Mouse (Mus musculus): ENCODE data around the gene Wnt3. TPM values are rescaled to one million over a fixed set of nuclear protein-coding genes. Genes with fewer than 3 reads are reported as not detected.

Gene Wnt3
- polyA plus RNA-seq, 1 experiment: not detected

DNA sequence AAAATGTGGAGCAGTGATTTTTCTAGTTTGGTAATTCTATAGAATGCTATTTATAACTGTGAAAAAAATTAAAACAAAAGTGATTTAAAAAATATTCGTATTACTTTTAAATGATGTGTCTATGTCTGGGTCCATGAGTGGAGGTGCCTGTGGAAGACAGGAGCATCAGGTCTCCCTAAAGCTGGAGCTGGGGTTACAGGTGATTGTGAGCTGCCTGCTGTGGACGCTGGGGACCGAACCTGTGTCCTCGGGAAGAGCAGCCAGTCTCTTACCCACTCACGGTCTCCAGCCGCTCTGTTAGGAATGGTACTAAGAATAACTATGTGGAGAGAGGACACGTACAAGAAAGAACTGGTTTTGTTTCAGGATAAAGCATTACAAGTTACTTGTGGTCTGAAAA lies 82.7 kb downstream of the Wnt3 start:
- H3K9me3 ChIP-seq: no peaks in the 10 kb centered on the region
- H3K4me1 ChIP-seq: peaks cover 31% of the 10 kb centered on the region
- peaks cover 99% of the 10 kb centered on the region for H3K36me3 ChIP-seq (replicated peaks; ENCODE audit: low read length)
- H3K4me3 ChIP-seq (replicated peaks): no peak overlapping the region
- TF ChIP-seq FLI1 (IDR thresholded peaks at IDR 0.05; ENCODE audit: low read length) (no peak), GATA1 (IDR thresholded peaks at IDR 0.05; ENCODE audit: borderline replicate concordance, low read length) (no peak)
- H3K27me3 ChIP-seq (replicated peaks): no peaks in the 10 kb centered on the region

DNA sequence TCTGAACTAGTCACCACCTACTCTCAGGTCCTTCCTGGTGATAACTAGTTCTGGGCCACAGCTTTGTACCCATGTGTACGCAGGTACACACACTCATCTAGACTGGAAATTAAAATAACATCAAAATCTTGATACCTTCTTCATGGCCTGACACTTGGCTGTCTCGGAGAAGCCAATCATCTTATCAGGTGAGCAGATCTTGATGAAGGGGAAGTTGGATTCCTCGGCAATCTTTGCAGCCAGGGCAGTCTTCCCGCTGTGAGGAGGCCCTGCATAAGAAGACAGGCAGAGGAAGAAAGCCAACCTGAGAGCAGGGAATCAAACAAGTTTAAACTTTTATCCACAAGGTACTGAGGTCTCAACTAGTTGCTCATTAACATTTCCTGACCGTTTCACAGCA lies 84.8 kb downstream of the Wnt3 start:
- H3K9me3 ChIP-seq: no peaks in the 10 kb centered on the region
- H3K36me3 ChIP-seq (replicated peaks; ENCODE audit: low read length): peaks cover 97% of the 10 kb centered on the region

DNA sequence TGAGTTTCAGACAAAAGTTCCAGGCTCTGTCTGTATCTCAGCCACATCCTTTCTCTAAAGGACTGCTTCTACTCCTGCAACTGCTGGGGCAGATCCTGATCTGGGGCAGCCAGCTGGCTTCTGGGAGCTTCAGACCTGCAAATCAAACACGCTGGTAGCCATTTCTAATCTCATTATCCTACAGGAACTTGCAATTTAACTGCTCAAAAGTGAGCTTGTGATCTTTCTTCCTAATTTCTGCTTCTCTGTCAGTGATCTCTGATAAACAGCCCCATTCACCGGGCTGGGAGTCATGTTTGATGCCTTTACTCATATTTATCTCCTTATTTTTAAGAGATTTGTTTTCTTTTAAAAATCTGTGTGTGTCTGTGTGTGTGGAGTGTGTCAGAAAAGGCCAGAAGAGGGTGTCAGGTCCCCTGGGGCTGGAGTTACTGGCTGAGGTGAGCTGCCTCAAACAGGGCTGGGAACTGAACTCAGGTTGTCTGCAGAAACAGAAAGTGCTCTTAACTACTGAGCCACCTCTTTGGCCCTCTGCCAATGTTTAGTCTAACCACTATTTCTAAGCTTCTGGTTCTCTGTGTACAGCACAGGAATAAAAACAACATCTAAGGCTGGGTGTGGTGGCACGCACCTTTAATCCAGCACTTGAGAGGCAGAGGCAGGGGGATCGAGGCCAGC lies 86.1 kb downstream of the Wnt3 start:
- Histone ChIP-seq H3K4me1 (0 out of 2 replicates have a peak, but pooled peaks cover 3% of the 10 kb centered on the region), H3K36me3 (replicated peaks; ENCODE audit: low read length) (peaks cover 97% of the 10 kb centered on the region), H3K9me3 (no peaks in the 10 kb centered on the region), H3K27me3 (replicated peaks) (no peaks in the 10 kb centered on the region), H3K4me3 (replicated peaks) (no peak overlapping the region)
- no peak for TF ChIP-seq GATA1 (IDR thresholded peaks at IDR 0.05; ENCODE audit: borderline replicate concordance, low read length)
- no peak for TF ChIP-seq FLI1 (IDR thresholded peaks at IDR 0.05; ENCODE audit: low read length)

More for the DNA sequence above, 84.8 kb downstream of the Wnt3 start:
- Histone ChIP-seq H3K4me3 (replicated peaks) (no peak overlapping the region), H3K27me3 (replicated peaks) (no peaks in the 10 kb centered on the region), H3K4me1 (peaks cover 11% of the 10 kb centered on the region)
- TF ChIP-seq FLI1 (IDR thresholded peaks at IDR 0.05; ENCODE audit: low read length): no peak
- no peak for TF ChIP-seq GATA1 (IDR thresholded peaks at IDR 0.05; ENCODE audit: borderline replicate concordance, low read length)

DNA sequence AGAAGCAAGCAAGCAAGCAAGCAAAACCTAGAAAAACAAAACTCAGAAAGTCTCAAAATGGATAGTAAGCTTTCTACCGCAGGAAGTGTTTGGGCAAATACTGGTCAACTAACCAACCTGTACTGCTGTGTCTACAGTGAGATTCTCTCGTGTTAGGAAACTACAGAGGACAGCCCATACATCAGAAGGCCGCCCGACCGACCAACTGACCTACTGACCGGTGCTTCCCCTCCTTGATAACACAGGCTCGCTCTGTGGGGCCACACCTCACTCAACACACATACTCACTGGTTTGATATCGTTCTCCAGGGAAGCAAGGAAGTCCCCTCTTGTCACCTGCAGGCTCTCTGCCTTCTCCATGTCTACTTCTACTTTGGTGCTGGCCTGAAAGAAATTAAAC lies 89.0 kb downstream of the Wnt3 start:
- no peak overlapping the region for H3K4me3 ChIP-seq (replicated peaks)
- H3K9me3 ChIP-seq: no peaks in the 10 kb centered on the region
- H3K36me3 ChIP-seq (replicated peaks; ENCODE audit: low read length): peaks cover 93% of the 10 kb centered on the region
- no peaks in the 10 kb centered on the region for H3K27me3 ChIP-seq (replicated peaks)
- peaks cover 9% of the 10 kb centered on the region for H3K4me1 ChIP-seq
- no peak for TF ChIP-seq FLI1 (IDR thresholded peaks at IDR 0.05; ENCODE audit: low read length)
- no peak for TF ChIP-seq GATA1 (IDR thresholded peaks at IDR 0.05; ENCODE audit: borderline replicate concordance, low read length)

DNA sequence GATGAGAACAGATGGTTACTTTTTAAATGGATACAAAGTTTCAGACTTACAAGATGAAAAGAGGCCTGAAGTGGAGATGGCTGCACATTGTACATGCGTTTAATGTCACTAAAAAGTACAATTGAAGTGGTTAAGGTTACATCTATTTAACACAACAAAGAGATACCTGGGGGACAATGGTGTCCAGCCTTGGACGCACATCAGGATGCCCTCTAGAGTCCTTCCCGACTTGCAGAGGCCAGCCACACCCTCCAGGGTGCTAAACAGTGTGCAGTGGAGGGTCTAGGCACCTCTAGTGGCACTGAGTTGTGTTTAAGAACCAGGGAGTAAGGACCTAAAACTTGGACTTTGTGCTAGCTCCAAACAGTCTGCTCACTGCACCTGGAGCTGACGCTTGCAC lies 90.5 kb downstream of the Wnt3 start:
- Histone ChIP-seq H3K36me3 (replicated peaks; ENCODE audit: low read length) (peaks cover 93% of the 10 kb centered on the region), H3K9me3 (no peaks in the 10 kb centered on the region), H3K4me3 (replicated peaks) (no peak overlapping the region), H3K27me3 (replicated peaks) (no peaks in the 10 kb centered on the region), H3K4me1 (peaks cover 20% of the 10 kb centered on the region)
- TF ChIP-seq FLI1 (IDR thresholded peaks at IDR 0.05; ENCODE audit: low read length) (no peak), GATA1 (IDR thresholded peaks at IDR 0.05; ENCODE audit: borderline replicate concordance, low read length) (no peak)

DNA sequence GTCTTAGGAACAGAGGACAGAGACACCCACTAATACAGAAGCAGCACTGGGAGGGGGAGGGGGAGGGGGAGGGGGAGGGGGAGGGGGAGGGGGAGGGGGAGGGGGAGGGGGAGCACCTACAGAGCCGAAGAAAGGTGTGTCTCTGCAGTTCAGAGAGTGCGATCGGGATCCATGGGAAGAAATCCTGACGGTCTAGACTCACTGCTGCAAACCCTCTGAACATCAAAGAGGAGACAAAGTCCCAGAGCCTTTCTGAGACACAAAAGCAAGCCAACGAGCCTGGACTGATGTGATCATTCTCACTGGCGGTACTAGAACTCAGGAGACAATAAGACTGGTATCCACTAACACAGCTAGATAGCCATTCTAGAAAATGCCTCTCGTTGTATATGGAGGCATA lies 91.4 kb downstream of the Wnt3 start:
- peaks cover 24% of the 10 kb centered on the region for H3K4me1 ChIP-seq
- TF ChIP-seq GATA1 (IDR thresholded peaks at IDR 0.05; ENCODE audit: borderline replicate concordance, low read length) (no peak), FLI1 (IDR thresholded peaks at IDR 0.05; ENCODE audit: low read length) (no peak)
- no peak overlapping the region for H3K4me3 ChIP-seq (replicated peaks)
- H3K27me3 ChIP-seq (replicated peaks): no peaks in the 10 kb centered on the region
- peaks cover 93% of the 10 kb centered on the region for H3K36me3 ChIP-seq (replicated peaks; ENCODE audit: low read length)
- no peaks in the 10 kb centered on the region for H3K9me3 ChIP-seq

Other genes with a start within 250 kb of the Wnt3 start
- gene Gm884, start 153.0 kb upstream of the Wnt3 start, polyA plus RNA-seq (2012; ENCODE audit: insufficient read depth, low replicate concordance): not detected in 2 replicates
- not detected in 2 replicates for gene Lyzl6, start 135.3 kb upstream of the Wnt3 start, polyA plus RNA-seq (2012; ENCODE audit: insufficient read depth, low replicate concordance)
- not detected in 2 replicates for gene Rprml, start 124.6 kb upstream of the Wnt3 start, polyA plus RNA-seq (2012; ENCODE audit: insufficient read depth, low replicate concordance)
- gene Gosr2, start 76.3 kb upstream of the Wnt3 start, polyA plus RNA-seq (2012; ENCODE audit: insufficient read depth, low replicate concordance): 4.5 and 7.8 TPM in 2 replicates
- gene Wnt9b, start 24.3 kb upstream of the Wnt3 start, polyA plus RNA-seq (2012; ENCODE audit: insufficient read depth, low replicate concordance): not detected in 2 replicates
- 9.3 and 11.2 TPM in 2 replicates for gene Nsf, start 179.9 kb downstream of the Wnt3 start, polyA plus RNA-seq (2012; ENCODE audit: insufficient read depth, low replicate concordance)
- gene Arf2, start 192.6 kb downstream of the Wnt3 start, polyA plus RNA-seq (2012; ENCODE audit: insufficient read depth, low replicate concordance): 1.00 and 7.0 TPM in 2 replicates

Measured in megakaryocyte, embryonic 14.5 days (primary cell).